Mouse (Mus musculus): ENCODE data around the gene Cdc37l1. TPM values are rescaled to one million over a fixed set of nuclear protein-coding genes. Genes with fewer than 3 reads are reported as not detected.

The Cdc37l1 gene
- total and polyA plus RNA-seq, 3 experiments: 17.2 to 27.7 TPM; not detected in 1

DNA sequence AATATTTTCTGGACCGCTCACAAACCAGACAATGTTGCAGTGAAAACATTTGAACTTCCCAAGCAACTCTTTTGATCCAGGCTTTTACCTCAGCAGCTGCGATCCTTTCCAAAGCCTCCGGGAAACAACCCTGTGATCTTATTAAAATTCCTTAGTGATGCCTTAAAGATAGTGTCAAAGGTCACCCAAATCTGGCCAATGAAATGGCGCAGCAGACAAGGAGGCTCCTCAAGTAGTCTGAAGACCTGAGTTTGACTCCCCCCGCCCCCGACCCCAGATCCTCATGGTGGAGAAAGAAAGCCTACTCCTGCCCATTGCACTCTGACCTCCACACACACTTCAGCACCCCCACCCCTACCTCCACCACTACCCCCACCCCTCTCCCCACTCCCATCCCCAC lies 70.1 kb downstream of the Cdc37l1 start:
- H3K79me2 ChIP-seq (ENCODE audit: control insufficient read depth, insufficient read depth, low read length, poor library complexity): no peaks in the 10 kb centered on the region
- H3K9me3 ChIP-seq (replicated peaks; ENCODE audit: insufficient read depth, low read length): no peaks in the 10 kb centered on the region
- H3K36me3 ChIP-seq (ENCODE audit: control insufficient read depth in 1 of 2, insufficient read depth in 2 of 2, low read length in 2 of 2): peaks cover 0 to 12% of the 10 kb centered on the region in 2 experiments; a peak in 2 of 4 replicates
- no peak overlapping the region for H3K27ac ChIP-seq (ENCODE audit: control insufficient read depth, low read depth, low read length)
- no peaks in the 10 kb centered on the region for H3K27me3 ChIP-seq (ENCODE audit: control insufficient read depth in 1 of 2, insufficient read depth in 2 of 2, low read length in 2 of 2)
- H3K9ac ChIP-seq (ENCODE audit: control insufficient read depth, low read depth, low read length, poor library complexity, severe bottlenecking): no peak overlapping the region
- H3K4me1 ChIP-seq (ENCODE audit: control insufficient read depth in 1 of 2, insufficient read depth in 2 of 2, low read length in 2 of 2): peaks cover 2 to 12% of the 10 kb centered on the region in 2 experiments; a peak in 3 of 4 replicates
- DNase-seq (ENCODE audit: low read depth, low spot score): no peak
- H3K4me3 ChIP-seq (ENCODE audit: control insufficient read depth in 1 of 2, insufficient read depth in 1 of 2, low read depth in 2 of 2, low read length in 2 of 2): no peak overlapping the region
- TF ChIP-seq ELF1 (IDR thresholded peaks at IDR 0.05; ENCODE audit: low read depth, low read length) (no peak), RCOR1 (IDR thresholded peaks at IDR 0.05; ENCODE audit: low read depth, low read length) (no peak), EP300 (IDR thresholded peaks at IDR 0.05; ENCODE audit: low read depth in 1 of 2, low read length in 2 of 2) (no peak), MYC (IDR thresholded peaks at IDR 0.05; ENCODE audit: low read depth, low read length) (no peak), ZKSCAN1 (IDR thresholded peaks at IDR 0.05; ENCODE audit: low read depth, low read length) (no peak), MYB (IDR thresholded peaks at IDR 0.05; ENCODE audit: low read depth, low read length) (no peak)

DNA sequence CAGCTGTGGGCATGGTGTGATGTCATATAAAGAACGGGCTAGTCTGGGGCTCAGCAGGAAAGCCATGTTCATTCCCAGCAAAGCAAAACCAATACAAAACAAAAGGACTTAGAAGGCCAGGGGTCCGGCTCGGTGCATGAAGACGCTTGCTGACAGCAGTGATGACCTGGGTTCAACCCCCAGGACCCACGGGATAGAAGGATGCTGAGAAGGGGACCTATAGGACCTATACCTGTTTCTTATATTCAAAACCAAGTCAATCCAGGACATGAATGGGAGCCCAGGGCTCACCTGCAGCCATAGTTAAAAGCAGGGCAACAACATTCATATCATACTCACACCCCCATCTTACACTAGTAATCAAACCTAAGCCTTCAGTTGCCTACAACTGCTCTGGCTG lies 72.9 kb downstream of the Cdc37l1 start:
- no peaks in the 10 kb centered on the region; the same call in 1 of the 2 replicates for H3K79me2 ChIP-seq (ENCODE audit: control insufficient read depth, insufficient read depth, low read length, poor library complexity)
- H3K4me1 ChIP-seq (ENCODE audit: control insufficient read depth in 1 of 2, insufficient read depth in 2 of 2, low read length in 2 of 2): peaks cover 4 to 22% of the 10 kb centered on the region in 2 experiments; a peak in 3 of 4 replicates
- H3K4me3 ChIP-seq (ENCODE audit: control insufficient read depth in 1 of 2, insufficient read depth in 1 of 2, low read depth in 2 of 2, low read length in 2 of 2): no peak overlapping the region
- H3K27ac ChIP-seq (ENCODE audit: control insufficient read depth, low read depth, low read length): no peak overlapping the region
- no peaks in the 10 kb centered on the region for H3K9me3 ChIP-seq (replicated peaks; ENCODE audit: insufficient read depth, low read length)
- no peak overlapping the region for H3K9ac ChIP-seq (ENCODE audit: control insufficient read depth, low read depth, low read length, poor library complexity, severe bottlenecking)
- peaks cover 0 to 25% of the 10 kb centered on the region in 2 experiments; a peak in 2 of 4 replicates for H3K36me3 ChIP-seq (ENCODE audit: control insufficient read depth in 1 of 2, insufficient read depth in 2 of 2, low read length in 2 of 2)
- DNase-seq (ENCODE audit: low read depth, low spot score): no peak
- H3K27me3 ChIP-seq (ENCODE audit: control insufficient read depth in 1 of 2, insufficient read depth in 2 of 2, low read length in 2 of 2): no peaks in the 10 kb centered on the region
- TF ChIP-seq MYC (IDR thresholded peaks at IDR 0.05; ENCODE audit: low read depth, low read length): no peak
- no peak for TF ChIP-seq SIN3A (IDR thresholded peaks at IDR 0.05; ENCODE audit: low read length)
- TF ChIP-seq MAX (IDR thresholded peaks at IDR 0.05; ENCODE audit: low read length): no peak
- no peak for TF ChIP-seq MEF2A (IDR thresholded peaks at IDR 0.05; ENCODE audit: extremely low read depth, insufficient replicate concordance, low read depth, low read length, poor library complexity, severe bottlenecking)
- no peak for TF ChIP-seq MAFK (IDR thresholded peaks at IDR 0.05; ENCODE audit: borderline replicate concordance, low read depth, low read length)
- no peak for TF ChIP-seq EP300 (IDR thresholded peaks at IDR 0.05; ENCODE audit: low read depth in 1 of 2, low read length in 2 of 2)

DNA sequence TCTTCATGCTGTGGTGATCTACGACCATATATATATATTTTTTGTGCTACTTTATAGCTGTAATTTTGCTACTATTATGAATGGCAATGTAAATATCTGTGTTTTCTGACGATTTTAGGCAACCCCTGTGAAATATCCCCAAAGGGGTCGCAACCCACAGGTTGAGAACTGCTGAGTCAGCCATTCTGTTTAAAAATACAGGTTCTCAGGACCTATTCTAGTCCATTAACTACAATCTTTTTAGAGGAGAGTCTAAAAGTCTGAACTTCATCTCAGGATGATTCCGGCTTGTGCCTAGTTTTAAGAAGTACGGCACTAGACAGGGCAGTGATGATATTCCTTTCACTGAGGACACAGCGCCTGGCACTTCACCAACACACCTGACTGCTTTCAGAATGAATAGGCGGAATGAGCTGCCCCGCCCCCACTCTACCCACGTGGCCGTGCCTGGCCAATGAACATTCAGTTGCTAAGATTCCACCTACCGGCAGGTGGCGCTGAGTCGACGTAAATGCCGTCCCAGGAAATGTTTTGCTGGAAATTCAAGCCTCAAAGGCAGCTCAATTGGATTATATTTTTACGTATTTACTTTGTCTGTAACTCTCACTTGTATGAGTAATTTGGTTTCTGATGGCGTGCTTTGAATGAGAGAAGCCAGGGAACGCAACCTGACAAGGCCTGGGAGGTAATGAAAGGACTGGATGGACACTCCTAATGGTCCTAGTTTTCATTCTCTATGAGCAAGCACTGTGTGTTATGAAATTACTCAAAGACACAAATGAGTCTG lies 73.6 kb downstream of the Cdc37l1 start:
- no peaks in the 10 kb centered on the region for H3K27me3 ChIP-seq (ENCODE audit: control insufficient read depth in 1 of 2, insufficient read depth in 2 of 2, low read length in 2 of 2)
- peak overlapping the region; percentile 49 for H3K4me3 ChIP-seq (ENCODE audit: control insufficient read depth in 1 of 2, insufficient read depth in 1 of 2, low read depth in 2 of 2, low read length in 2 of 2)
- peaks cover 0 to 28% of the 10 kb centered on the region in 2 experiments; a peak in 2 of 4 replicates for H3K36me3 ChIP-seq (ENCODE audit: control insufficient read depth in 1 of 2, insufficient read depth in 2 of 2, low read length in 2 of 2)
- H3K9me3 ChIP-seq (replicated peaks; ENCODE audit: insufficient read depth, low read length): no peaks in the 10 kb centered on the region
- H3K79me2 ChIP-seq (ENCODE audit: control insufficient read depth, insufficient read depth, low read length, poor library complexity): no peaks in the 10 kb centered on the region; the same call in 1 of the 2 replicates
- peaks cover 4 to 24% of the 10 kb centered on the region in 2 experiments; a peak in 3 of 4 replicates for H3K4me1 ChIP-seq (ENCODE audit: control insufficient read depth in 1 of 2, insufficient read depth in 2 of 2, low read length in 2 of 2)
- DNase-seq (ENCODE audit: low read depth, low spot score): peak; percentile 97
- H3K9ac ChIP-seq (ENCODE audit: control insufficient read depth, low read depth, low read length, poor library complexity, severe bottlenecking): peak overlapping the region; percentile 68
- peak overlapping the region; percentile 94 for H3K27ac ChIP-seq (ENCODE audit: control insufficient read depth, low read depth, low read length)
- TF ChIP-seq RAD21 (IDR thresholded peaks at IDR 0.05; ENCODE audit: low read depth, low read length): peak; percentile 98
- peak in 1 of 2 experiments; percentile 54; a peak in 2 of 4 replicates for TF ChIP-seq POLR2A (IDR thresholded peaks at IDR 0.05; ENCODE audit: control insufficient read depth in 1 of 2, insufficient read depth in 1 of 2, low read depth in 1 of 2, low read length in 2 of 2, poor library complexity in 1 of 2)
- no peak for TF ChIP-seq GABPA (IDR thresholded peaks at IDR 0.05; ENCODE audit: low read depth, low read length)
- TF ChIP-seq CTCF (IDR thresholded peaks at IDR 0.05 in 2 of 3, conservative IDR thresholded peaks at IDR 0.05 in 1 of 3; ENCODE audit: control insufficient read depth in 1 of 3, insufficient read depth in 1 of 3, low read depth in 2 of 3, low read length in 3 of 3, poor library complexity in 1 of 3, severe bottlenecking in 1 of 3): peak in 2 of 3 experiments; percentile 77 to 92
- TF ChIP-seq HCFC1 (IDR thresholded peaks at IDR 0.05; ENCODE audit: low read depth, low read length): peak; percentile 51; the same call in 1 of the 2 replicates
- peak; percentile 71; the same call in 1 of the 2 replicates for TF ChIP-seq SIN3A (IDR thresholded peaks at IDR 0.05; ENCODE audit: low read length)
- TF ChIP-seq SMC3 (IDR thresholded peaks at IDR 0.05; ENCODE audit: low read depth, low read length): peak; percentile 93
- no peak for TF ChIP-seq CHD1 (IDR thresholded peaks at IDR 0.05; ENCODE audit: low read depth, low read length)
- TF ChIP-seq USF2 (IDR thresholded peaks at IDR 0.05; ENCODE audit: borderline replicate concordance in 1 of 2, insufficient read depth in 1 of 2, low read depth in 1 of 2, low read length in 2 of 2): peak; percentile 91 to 96
- peak; percentile 73 for TF ChIP-seq TBP (IDR thresholded peaks at IDR 0.05; ENCODE audit: low read depth, low read length)
- peak; percentile 79 for TF ChIP-seq ETS1 (IDR thresholded peaks at IDR 0.05; ENCODE audit: low read depth, low read length)
- TF ChIP-seq CHD2 (IDR thresholded peaks at IDR 0.05; ENCODE audit: low read length): peak; percentile 74; the same call in 1 of the 2 replicates
- no peak for TF ChIP-seq NELFE (IDR thresholded peaks at IDR 0.05; ENCODE audit: low read depth, low read length)
- peak; percentile 100 for TF ChIP-seq USF1 (IDR thresholded peaks at IDR 0.05; ENCODE audit: low read depth, low read length)
- TF ChIP-seq ELF1 (IDR thresholded peaks at IDR 0.05; ENCODE audit: low read depth, low read length): peak; percentile 55; the same call in 1 of the 2 replicates
